Mouse (Mus musculus): ENCODE data around the gene Rp9.

Gene Rp9

GRCm38 (mm10) chr9:22366221-22366620, 103.3 kb downstream of the Rp9 start:
- no peak for DNase-seq (ENCODE audit: low read depth)

All from 416B (cell line).